Mouse (Mus musculus) hindbrain, embryonic 14.5 days (tissue): ENCODE data around the gene Mymx. TPM values are rescaled to one million over a fixed set of nuclear protein-coding genes. Genes with fewer than 3 reads are reported as not detected.
A peak's percentile ranks its signal among the peaks of the same experiment; 100 is the strongest.

Experiments
- ATAC-seq: fragments of 200-750 bp; cut with Nextera tagmentation; 2 replicates; pipeline ENCODE4 v1.8.0; 2017; ENCODE audit warnings: moderate number of reproducible peaks, mild to moderate bottlenecking, moderate TSS enrichment, moderate library complexity; ENCODE audit not compliant: low FRiP score
- DNase-seq: peaks from one replicate; pipeline ENCODE4 v3.0.0-alpha.2; 2015; ENCODE audit warnings: low spot score
- H3K27ac ChIP-seq: fragments of 300-500 bp; sonication (generic); 2 replicates; pipeline ENCODE4 v1.5.1; 2014; ENCODE audit warnings: mild to moderate bottlenecking, moderate library complexity
- H3K27me3 ChIP-seq: fragments of 300-500 bp; sonication (generic); 2 replicates; pipeline ENCODE4 v1.6.1; 2014; ENCODE audit warnings: mild to moderate bottlenecking, low read length, mixed read lengths; ENCODE audit not compliant: control insufficient read depth, insufficient read depth
- H3K36me3 ChIP-seq: fragments of 300-500 bp; sonication (generic); replicated peaks from 2 replicates; pipeline ENCODE4 v1.6.1; 2014; ENCODE audit not compliant: control insufficient read depth, insufficient read depth
- H3K4me1 ChIP-seq: fragments of 300-500 bp; sonication (generic); replicated peaks from 2 replicates; pipeline ENCODE4 v1.6.1; 2014; ENCODE audit warnings: antibody characterized with exemption, low read length, mixed read lengths; ENCODE audit not compliant: control insufficient read depth, insufficient read depth
- H3K4me2 ChIP-seq: fragments of 300-500 bp; sonication (generic); replicated peaks from 2 replicates; pipeline ENCODE4 v1.6.1; 2014; ENCODE audit warnings: mild to moderate bottlenecking, moderate library complexity
- H3K4me3 ChIP-seq: fragments of 300-500 bp; sonication (generic); replicated peaks from 2 replicates; pipeline ENCODE4 v1.5.1; 2014; ENCODE audit warnings: mild to moderate bottlenecking, low read length
- H3K9ac ChIP-seq: fragments of 300-500 bp; sonication (generic); 2 replicates; pipeline ENCODE4 v1.6.1; 2014
- H3K9me3 ChIP-seq: fragments of 300-500 bp; sonication (generic); 2 replicates; pipeline ENCODE4 v1.6.1; 2016; ENCODE audit warnings: low read length; ENCODE audit not compliant: control insufficient read depth
- WGBS: fragments of 180-500 bp; shearing (Covaris S2); extraction: QIAGEN DNeasy Blood & Tissue Kit; methylation state at CpG from one replicate; pipeline ENCODE4 v1.1.7; 2014; 5-methylcytosine and 5-hydroxymethylcytosine counted together
- polyA plus RNA-seq: library from polyadenylated mRNA; unstranded; fragments of >200 nt; fragmentation: Nextera tagmentation; extraction: Ambion mirVana; gene quantifications from 2 replicates; pipeline ENCODE4 v1.2.1, GENCODE M21; 2014

Mymx gene
- polyA plus RNA-seq, 1 experiment from 2014 or later: not detected

DNA sequence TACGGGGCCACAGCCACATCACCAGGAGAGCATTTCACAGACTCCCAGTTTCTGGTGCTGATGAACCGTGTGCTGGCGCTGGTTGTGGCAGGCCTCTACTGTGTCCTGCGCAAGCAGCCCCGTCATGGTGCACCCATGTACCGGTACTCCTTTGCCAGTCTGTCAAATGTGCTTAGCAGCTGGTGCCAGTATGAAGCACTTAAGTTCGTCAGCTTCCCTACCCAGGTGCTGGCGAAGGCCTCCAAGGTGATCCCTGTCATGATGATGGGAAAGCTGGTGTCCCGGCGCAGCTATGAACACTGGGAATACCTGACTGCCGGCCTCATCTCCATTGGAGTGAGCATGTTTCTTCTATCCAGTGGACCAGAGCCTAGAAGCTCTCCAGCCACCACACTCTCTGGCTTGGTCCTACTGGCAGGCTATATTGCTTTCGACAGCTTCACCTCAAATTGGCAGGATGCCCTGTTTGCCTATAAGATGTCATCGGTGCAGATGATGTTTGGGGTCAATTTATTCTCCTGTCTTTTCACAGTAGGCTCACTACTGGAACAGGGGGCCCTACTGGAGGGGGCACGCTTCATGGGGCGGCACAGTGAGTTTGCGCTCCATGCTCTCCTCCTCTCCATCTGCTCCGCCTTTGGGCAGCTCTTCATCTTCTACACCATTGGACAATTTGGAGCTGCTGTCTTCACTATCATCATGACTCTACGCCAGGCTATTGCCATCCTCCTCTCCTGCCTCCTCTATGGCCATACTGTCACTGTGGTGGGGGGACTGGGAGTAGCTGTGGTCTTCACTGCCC lies 35.3 kb downstream of the Mymx start:
- no peak overlapping the region for H3K27ac ChIP-seq
- H3K9me3 ChIP-seq: no peaks in the 10 kb centered on the region
- no peak overlapping the region for H3K9ac ChIP-seq
- no peak overlapping the region for H3K4me3 ChIP-seq
- ATAC-seq (no peak), DNase-seq (no peak)
- no peak overlapping the region for H3K4me2 ChIP-seq
- no peaks in the 10 kb centered on the region for H3K27me3 ChIP-seq
- peaks cover 56% of the 10 kb centered on the region for H3K36me3 ChIP-seq
- H3K4me1 ChIP-seq: peaks cover 19% of the 10 kb centered on the region
- WGBS: 70% methylated on average over 18 of the region's 18 CpGs

DNA sequence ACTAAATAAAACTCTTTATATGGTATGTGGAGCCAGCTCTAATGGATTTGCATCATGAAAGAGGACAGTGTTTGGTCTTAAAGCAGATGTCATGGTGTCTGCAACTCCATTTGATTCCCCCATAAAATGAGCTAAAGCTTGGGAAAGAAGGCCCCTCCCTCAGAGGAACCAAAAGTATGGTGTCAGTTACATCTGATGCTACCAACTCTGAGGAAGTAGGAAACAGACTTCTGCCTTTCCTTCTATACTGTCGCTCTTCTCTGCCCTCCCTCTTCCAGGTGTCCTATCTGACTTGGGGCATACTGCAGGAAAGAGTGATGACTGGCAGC lies 35.9 kb downstream of the Mymx start:
- Histone ChIP-seq H3K9me3 (no peaks in the 10 kb centered on the region), H3K9ac (no peak overlapping the region), H3K27ac (no peak overlapping the region), H3K4me3 (no peak overlapping the region), H3K36me3 (peaks cover 50% of the 10 kb centered on the region), H3K4me1 (peaks cover 13% of the 10 kb centered on the region), H3K4me2 (no peak overlapping the region), H3K27me3 (no peaks in the 10 kb centered on the region)
- DNase-seq: no peak
- WGBS: 73% methylated on average over 1 of the region's 1 CpGs
- ATAC-seq: no peak

DNA sequence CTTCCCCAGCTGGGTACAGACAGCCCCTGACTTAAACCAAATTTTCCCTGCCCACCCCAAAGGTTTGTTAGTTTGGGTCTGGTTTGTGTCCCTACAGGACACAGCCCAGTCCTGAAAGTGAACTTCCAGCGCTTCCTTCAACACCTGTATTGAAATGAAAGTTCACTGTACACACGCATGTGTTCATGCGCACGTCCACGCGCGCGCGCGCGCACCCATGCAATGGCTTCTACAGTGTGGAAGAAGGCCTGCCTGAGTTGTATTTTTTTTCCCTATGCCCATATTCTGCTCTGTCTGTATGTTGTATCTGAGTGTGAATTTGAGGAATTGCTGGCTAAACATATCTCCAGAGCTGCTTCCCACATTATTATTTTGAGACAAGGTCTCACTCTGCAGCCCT lies 36.8 kb downstream of the Mymx start:
- Histone ChIP-seq H3K27me3 (no peaks in the 10 kb centered on the region), H3K9ac (peak overlapping the region; percentile 81), H3K36me3 (peaks cover 41% of the 10 kb centered on the region), H3K4me3 (peak overlapping the region; percentile 75), H3K4me1 (peaks cover 11% of the 10 kb centered on the region), H3K4me2 (peak overlapping the region; percentile 78), H3K27ac (no peak overlapping the region), H3K9me3 (no peaks in the 10 kb centered on the region)
- DNase-seq (no peak), ATAC-seq (no peak)
- WGBS: 96% methylated on average over 11 of the region's 11 CpGs

DNA sequence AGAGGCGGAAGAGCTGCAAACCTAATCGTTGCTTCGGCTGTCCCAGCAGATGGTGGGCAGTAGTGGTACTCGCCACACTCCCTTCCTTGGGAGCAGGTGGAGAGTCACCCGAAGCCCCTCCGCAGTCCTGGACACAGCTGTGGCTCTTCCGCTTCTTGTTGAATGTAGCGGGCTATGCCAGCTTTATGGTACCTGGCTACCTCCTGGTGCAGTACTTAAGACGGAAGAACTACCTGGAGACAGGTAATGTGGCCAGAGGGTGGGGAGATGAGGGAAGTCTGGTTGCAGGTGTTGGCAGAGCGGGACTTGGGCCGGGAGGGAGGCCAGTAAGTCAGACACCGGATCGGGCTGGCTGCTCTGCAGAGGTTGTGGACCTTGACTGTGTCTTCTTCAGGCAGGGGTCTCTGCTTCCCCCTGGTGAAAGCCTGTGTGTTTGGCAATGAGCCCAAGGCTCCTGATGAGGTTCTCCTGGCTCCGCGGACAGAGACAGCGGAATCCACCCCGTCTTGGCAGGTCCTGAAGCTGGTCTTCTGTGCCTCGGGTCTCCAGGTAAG lies 37.3 kb downstream of the Mymx start:
- Histone ChIP-seq H3K4me3 (peak overlapping the region; percentile 75), H3K36me3 (peaks cover 36% of the 10 kb centered on the region), H3K27ac (peak overlapping the region; percentile 79), H3K27me3 (no peaks in the 10 kb centered on the region), H3K9ac (peak overlapping the region; percentile 81), H3K4me1 (peaks cover 11% of the 10 kb centered on the region), H3K4me2 (peak overlapping the region; percentile 78), H3K9me3 (no peaks in the 10 kb centered on the region)
- ATAC-seq (no peak; the same call in none of the 2 replicates), DNase-seq (no peak)
- 10% methylated on average over 18 of the region's 18 CpGs for WGBS

DNA sequence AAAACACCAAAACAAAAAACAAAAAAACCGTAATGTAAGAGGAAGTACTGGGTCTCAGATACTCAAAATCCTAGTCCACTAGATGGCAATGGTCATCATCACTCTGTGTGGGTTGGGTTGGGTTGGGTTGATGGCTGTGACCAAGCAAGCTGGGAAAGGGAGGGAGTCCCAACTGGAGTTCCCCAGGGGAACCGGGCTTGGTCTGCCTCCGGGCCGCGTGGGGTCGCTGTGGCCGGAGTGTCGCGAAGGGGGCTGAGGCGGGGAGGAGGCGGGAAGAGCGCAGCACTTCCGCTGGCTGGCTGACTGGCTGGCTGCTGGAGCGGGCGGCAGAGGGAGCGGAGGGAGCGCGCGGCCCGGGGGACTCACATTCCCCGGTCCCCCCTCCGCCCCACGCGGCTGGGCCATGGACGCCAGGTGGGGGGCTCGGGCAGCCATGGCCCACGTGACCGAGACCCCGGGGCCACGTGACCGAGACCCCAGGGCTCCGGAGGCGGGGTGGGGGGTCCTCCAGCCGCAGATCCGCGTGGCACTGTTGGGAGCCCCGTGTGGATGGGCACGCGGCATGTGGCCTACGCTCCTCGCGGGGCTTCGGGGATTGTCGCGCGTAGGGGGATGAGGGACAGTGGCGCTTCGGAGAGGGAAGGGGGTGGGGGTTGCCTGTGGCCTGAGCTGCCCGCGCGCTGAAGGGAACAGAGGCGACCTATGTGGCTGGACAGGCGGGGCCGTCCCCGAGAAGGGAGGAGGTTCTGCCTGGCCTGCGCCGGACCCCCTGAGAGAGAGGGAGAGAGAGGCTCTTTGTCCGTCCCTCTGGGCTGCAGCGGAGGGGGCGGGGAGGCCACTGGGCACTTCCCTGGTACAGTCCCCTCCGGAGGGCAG lies 38.0 kb downstream of the Mymx start, which contains the start of gene Slc35b2:
TSS of gene Slc35b2 (plus strand) at position 220 of the 876 bp plus-strand sequence.
- H3K4me2 ChIP-seq: peak within 1 kb of the TSS; percentile 78
- no peaks in the 10 kb centered on the region for H3K9me3 ChIP-seq
- peak within 1 kb of the TSS; percentile 81 for H3K9ac ChIP-seq
- no peaks in the 10 kb centered on the region for H3K27me3 ChIP-seq
- H3K4me3 ChIP-seq: peak within 1 kb of the TSS; percentile 75
- DNase-seq (peak; percentile 89), ATAC-seq (peak; percentile 86)
- H3K4me1 ChIP-seq: peaks cover 11% of the 10 kb centered on the region
- H3K36me3 ChIP-seq: peaks cover 29% of the 10 kb centered on the region
- WGBS: under 1% methylated on average over 56 of the region's 61 CpGs
- H3K27ac ChIP-seq: peak within 1 kb of the TSS; percentile 79

DNA sequence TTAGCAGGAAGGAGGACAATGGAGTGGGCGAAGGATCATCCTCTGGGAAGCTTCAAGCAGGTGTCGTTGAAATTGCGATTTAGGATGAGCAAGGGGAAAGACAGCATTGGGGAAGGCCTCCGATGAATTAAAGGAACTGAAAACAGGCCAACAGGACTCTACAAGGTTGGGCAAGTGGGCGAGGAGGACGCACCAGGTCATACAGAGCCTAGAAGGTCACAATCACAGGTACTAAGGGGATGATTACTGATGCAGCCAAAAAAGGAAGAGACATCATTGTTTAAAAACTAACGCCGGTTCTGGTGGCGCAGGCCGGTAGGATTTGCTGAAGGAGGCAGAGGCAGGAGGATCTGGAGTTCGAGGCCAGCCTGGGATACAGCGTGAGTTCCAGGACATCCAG lies 38.7 kb downstream of the Mymx start:
- 84% methylated on average over 12 of the region's 12 CpGs for WGBS
- Histone ChIP-seq H3K4me2 (peak overlapping the region; percentile 78; the same call in 1 of the 2 replicates), H3K27ac (no peak overlapping the region), H3K9ac (no peak overlapping the region), H3K9me3 (no peaks in the 10 kb centered on the region), H3K27me3 (no peaks in the 10 kb centered on the region), H3K36me3 (peaks cover 22% of the 10 kb centered on the region), H3K4me1 (peaks cover 11% of the 10 kb centered on the region), H3K4me3 (no peak overlapping the region)
- ATAC-seq: no peak
- DNase-seq: no peak

DNA sequence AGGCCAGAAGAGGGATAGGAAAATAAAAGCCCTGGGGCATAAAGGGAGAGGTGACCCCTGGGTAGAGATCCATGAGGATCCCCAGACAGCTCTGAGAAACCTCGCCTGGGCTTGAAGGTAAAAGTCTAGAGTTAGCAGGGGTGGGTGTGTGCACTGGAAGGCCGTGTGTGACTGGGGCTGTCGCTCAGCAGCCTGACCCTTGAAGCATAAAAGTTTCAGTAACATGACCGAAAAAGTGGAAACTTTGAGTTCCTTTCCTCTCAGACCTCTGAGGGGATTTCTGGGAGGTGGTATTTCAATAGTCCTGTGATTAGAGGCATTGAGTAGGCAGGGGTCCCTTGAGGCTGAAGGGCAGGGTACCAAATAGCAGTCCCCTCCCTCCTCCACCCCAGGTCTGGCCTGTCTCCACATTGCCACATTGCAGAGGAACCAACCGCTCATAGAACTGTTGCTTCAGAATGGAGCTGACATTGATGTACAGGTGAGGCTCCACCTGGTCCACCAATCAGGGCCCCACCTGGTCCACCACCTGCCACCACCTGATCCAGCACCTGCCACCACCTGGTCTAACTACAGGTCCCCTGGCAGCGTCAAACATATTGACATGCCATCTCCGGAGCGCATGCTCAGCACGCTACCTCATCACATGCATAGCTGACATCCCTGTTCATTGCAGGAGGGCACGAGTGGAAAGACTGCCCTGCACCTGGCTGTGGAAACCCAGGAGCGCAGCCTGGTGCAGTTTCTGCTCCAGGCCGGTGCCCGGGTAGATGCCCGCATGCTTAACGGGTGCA lies 42.0 kb downstream of the Mymx start:
- no peak for ATAC-seq

DNA sequence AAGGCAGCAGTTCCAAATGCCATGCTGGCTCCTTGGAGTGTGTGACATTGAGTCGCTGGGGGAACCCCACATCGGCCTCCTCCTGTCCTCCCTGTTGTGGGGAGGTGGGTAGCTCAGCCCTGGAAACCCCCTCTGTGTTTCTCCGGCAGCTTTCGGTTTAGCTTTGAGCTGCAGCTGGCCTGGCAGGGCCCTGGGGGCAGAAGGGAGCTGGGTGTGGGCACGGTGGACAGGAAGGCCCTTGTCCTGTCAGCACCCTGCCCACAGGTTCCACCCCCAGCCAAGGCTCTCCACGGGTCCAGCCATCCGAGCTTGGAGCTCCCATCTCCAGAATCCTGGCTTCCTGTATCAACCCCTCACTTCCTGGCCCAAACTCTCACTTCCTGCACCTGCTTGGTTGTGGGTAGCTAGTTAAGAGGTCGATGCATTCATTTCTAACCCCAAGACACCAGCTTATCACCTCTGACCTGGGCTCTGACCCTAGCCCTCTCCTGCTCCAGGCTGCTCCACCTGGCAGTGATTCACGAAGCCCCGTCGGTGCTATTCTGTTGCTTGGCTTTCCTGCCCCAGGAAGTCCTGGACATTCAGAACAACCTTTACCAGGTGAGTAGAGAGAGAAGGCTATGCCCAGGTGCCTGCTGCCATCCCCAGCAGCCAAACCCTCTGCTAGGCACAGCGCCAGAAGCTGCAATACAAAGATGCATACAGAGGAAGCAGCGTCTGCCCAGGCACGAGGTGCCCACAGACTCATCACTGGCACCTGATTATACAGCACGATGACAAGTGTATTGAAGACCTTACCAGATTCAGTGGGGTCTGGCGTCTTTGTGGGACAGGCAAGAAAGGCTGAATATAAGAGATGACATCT lies 43.7 kb downstream of the Mymx start:
- ATAC-seq (no peak), DNase-seq (no peak)
- H3K4me1 ChIP-seq: peaks cover 4% of the 10 kb centered on the region
- no peak overlapping the region for H3K9ac ChIP-seq
- H3K4me2 ChIP-seq: no peak overlapping the region
- WGBS: 74% methylated on average over 16 of the region's 16 CpGs
- H3K27me3 ChIP-seq: no peaks in the 10 kb centered on the region
- no peaks in the 10 kb centered on the region for H3K9me3 ChIP-seq
- no peaks in the 10 kb centered on the region for H3K36me3 ChIP-seq
- no peak overlapping the region for H3K4me3 ChIP-seq
- H3K27ac ChIP-seq: no peak overlapping the region

More for the DNA sequence above, 42.0 kb downstream of the Mymx start:
- Histone ChIP-seq H3K4me3 (no peak overlapping the region), H3K27ac (no peak overlapping the region), H3K9me3 (no peaks in the 10 kb centered on the region), H3K36me3 (no peaks in the 10 kb centered on the region), H3K4me2 (no peak overlapping the region), H3K27me3 (no peaks in the 10 kb centered on the region), H3K9ac (no peak overlapping the region), H3K4me1 (peaks cover 10% of the 10 kb centered on the region)
- DNase-seq: no peak
- WGBS: 86% methylated on average over 15 of the region's 15 CpGs
